Mouse (Mus musculus) heart, embryonic 11.5 days (tissue): ENCODE measurements at regions not wholly inside any gene's neighbourhood (a gene's known extent, or its start where the extent isn't known, plus 50 kb on each side); places are given as distances from the start of the nearest gene placed in this dataset.

ENCODE experiments used
- ATAC-seq: fragments of 200-750 bp; cut with Nextera tagmentation; replicated peaks from 2 replicates; pipeline ENCODE4 v1.8.0; 2017; ENCODE audit warnings: moderate library complexity; ENCODE audit not compliant: insufficient number of reproducible peaks, low FRiP score, low TSS enrichment
- H3K27ac ChIP-seq: fragments of 300-500 bp; sonication (generic); 2 replicates; pipeline ENCODE4 v1.5.1; 2014; ENCODE audit warnings: mild to moderate bottlenecking, low read depth, low read length
- H3K27me3 ChIP-seq: fragments of 300-500 bp; sonication (generic); 2 replicates; pipeline ENCODE4 v1.6.1; 2014; ENCODE audit warnings: mild to moderate bottlenecking, low read length, mixed read lengths; ENCODE audit not compliant: control insufficient read depth, insufficient read depth
- H3K36me3 ChIP-seq: fragments of 300-500 bp; sonication (generic); 2 replicates; pipeline ENCODE4 v1.6.1; 2014; ENCODE audit warnings: mild to moderate bottlenecking, low read length, moderate library complexity, mixed read lengths; ENCODE audit not compliant: control insufficient read depth, insufficient read depth
- H3K4me1 ChIP-seq: fragments of 300-500 bp; sonication (generic); 2 replicates; pipeline ENCODE4 v1.6.1; 2014; ENCODE audit warnings: low read length; ENCODE audit not compliant: control insufficient read depth, insufficient read depth
- H3K4me2 ChIP-seq: fragments of 300-500 bp; sonication (generic); 2 replicates; pipeline ENCODE4 v1.6.1; 2014; ENCODE audit warnings: mild to moderate bottlenecking, moderate library complexity
- H3K4me3 ChIP-seq: fragments of 300-500 bp; sonication (generic); 2 replicates; pipeline ENCODE4 v1.5.1; 2014; ENCODE audit warnings: low read depth, low read length
- H3K9ac ChIP-seq: fragments of 300-500 bp; sonication (generic); 2 replicates; pipeline ENCODE4 v1.6.1; 2014; ENCODE audit warnings: mild to moderate bottlenecking, low read depth, low read length, moderate library complexity
- H3K9me3 ChIP-seq: fragments of 300-500 bp; sonication (generic); replicated peaks from 2 replicates; pipeline ENCODE4 v1.6.1; 2016; ENCODE audit warnings: low read length; ENCODE audit not compliant: control insufficient read depth
- WGBS: fragments of 180-500 bp; shearing (Covaris S2); extraction: QIAGEN DNeasy Blood & Tissue Kit; methylation state at CpG from one replicate; pipeline ENCODE4 v1.1.7; 2014; ENCODE audit not compliant: insufficient replicate concordance; 5-methylcytosine and 5-hydroxymethylcytosine counted together

DNA sequence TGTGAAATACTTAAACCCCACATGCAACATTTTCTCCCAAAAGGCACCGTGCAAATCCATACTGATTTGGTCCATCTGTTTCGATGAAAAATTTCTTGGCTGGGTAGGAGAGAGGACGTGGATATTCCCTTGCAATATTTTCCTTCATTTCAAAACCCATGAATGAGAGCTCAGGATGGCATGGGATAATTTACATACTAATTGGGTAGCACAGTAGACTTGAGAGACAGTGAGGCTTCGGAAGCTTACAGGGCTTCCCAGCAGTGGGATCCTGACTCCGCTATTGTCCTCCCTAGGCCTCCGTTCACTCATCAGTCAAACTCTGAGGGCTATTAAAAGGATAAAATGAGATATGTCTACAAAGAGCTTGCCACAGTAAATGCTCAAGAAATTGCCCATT is 59.8 kb downstream of the Sox3 start:
- H3K9me3 ChIP-seq, result no peaks in the 10 kb centered on the region
- WGBS, result 82% methylated on average over 6 of the region's 6 CpGs
- H3K4me1 ChIP-seq, result no peaks in the 10 kb centered on the region
- ATAC-seq, result no peak
- H3K27ac ChIP-seq, result no peak overlapping the region
- H3K36me3 ChIP-seq, result no peaks in the 10 kb centered on the region
- H3K4me3 ChIP-seq, result no peak overlapping the region
- H3K27me3 ChIP-seq, result no peaks in the 10 kb centered on the region
- no peak overlapping the region for H3K9ac ChIP-seq
- H3K4me2 ChIP-seq, result no peak overlapping the region

GRCm38 (mm10) chrX:60831330-60832027 is 61.8 kb downstream of the Sox3 start:
- no peaks in the 10 kb centered on the region for H3K36me3 ChIP-seq
- no peaks in the 10 kb centered on the region for H3K9me3 ChIP-seq
- no peak overlapping the region for H3K9ac ChIP-seq
- no peak overlapping the region for H3K4me3 ChIP-seq
- ATAC-seq, result no peak
- H3K4me1 ChIP-seq, result no peaks in the 10 kb centered on the region
- H3K27ac ChIP-seq, result no peak overlapping the region
- 42% methylated on average over 20 of the region's 22 CpGs for WGBS
- no peak overlapping the region for H3K4me2 ChIP-seq
- H3K27me3 ChIP-seq, result no peaks in the 10 kb centered on the region

GRCm38 (mm10) chrX:60825181-60826080 is 67.8 kb downstream of the Sox3 start:
- Histone ChIP-seq H3K4me2 (no peak overlapping the region), H3K27ac (no peak overlapping the region), H3K9me3 (no peaks in the 10 kb centered on the region), H3K27me3 (no peaks in the 10 kb centered on the region), H3K4me3 (no peak overlapping the region), H3K4me1 (no peaks in the 10 kb centered on the region), H3K36me3 (no peaks in the 10 kb centered on the region), H3K9ac (no peak overlapping the region)
- 61% methylated on average over 9 of the region's 9 CpGs for WGBS
- no peak for ATAC-seq

DNA sequence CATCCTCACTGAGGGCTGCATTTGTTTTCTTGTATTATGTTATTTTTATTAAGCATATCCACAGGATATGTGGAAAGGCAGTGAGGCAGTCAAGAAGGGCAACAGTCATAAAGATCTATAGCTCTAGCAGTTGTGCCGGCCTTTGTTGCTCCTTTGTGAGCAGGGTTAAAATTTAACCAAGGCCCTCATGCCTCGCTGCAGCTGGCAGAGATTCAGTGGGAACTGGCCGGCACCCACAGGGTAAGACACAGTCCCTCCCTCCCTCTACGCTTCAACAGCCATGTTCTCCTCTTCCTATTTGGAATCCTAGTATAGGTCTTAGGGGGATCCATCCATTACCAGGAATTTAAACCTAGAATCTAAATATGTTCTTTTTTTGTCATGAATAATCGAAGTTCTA is 94.7 kb downstream of the Sox3 start:
- H3K4me3 ChIP-seq, result no peak overlapping the region
- no peaks in the 10 kb centered on the region for H3K9me3 ChIP-seq
- no peak overlapping the region for H3K9ac ChIP-seq
- no peak overlapping the region for H3K27ac ChIP-seq
- H3K36me3 ChIP-seq, result no peaks in the 10 kb centered on the region
- no peak for ATAC-seq
- no peaks in the 10 kb centered on the region for H3K27me3 ChIP-seq
- H3K4me2 ChIP-seq, result no peak overlapping the region
- WGBS, result 77% methylated on average over 5 of the region's 5 CpGs
- no peaks in the 10 kb centered on the region for H3K4me1 ChIP-seq

GRCm38 (mm10) chrX:60780766-60781165 is 112.5 kb downstream of the Sox3 start:
- H3K27ac ChIP-seq, result no peak overlapping the region
- H3K4me3 ChIP-seq, result no peak overlapping the region
- H3K9me3 ChIP-seq, result no peaks in the 10 kb centered on the region
- H3K36me3 ChIP-seq, result no peaks in the 10 kb centered on the region
- no peaks in the 10 kb centered on the region for H3K27me3 ChIP-seq
- H3K9ac ChIP-seq, result no peak overlapping the region
- H3K4me2 ChIP-seq, result no peak overlapping the region
- ATAC-seq, result no peak
- no peaks in the 10 kb centered on the region for H3K4me1 ChIP-seq
- WGBS, result 26% methylated on average over 5 of the region's 5 CpGs

- no peak overlapping the region for H3K4me2 ChIP-seq
- no peak overlapping the region for H3K9ac ChIP-seq
- 53% methylated on average over 2 of the region's 2 CpGs for WGBS
- H3K27ac ChIP-seq, result no peak overlapping the region
- no peak for ATAC-seq
- no peaks in the 10 kb centered on the region for H3K27me3 ChIP-seq
- H3K9me3 ChIP-seq, result no peaks in the 10 kb centered on the region
- no peak overlapping the region for H3K4me3 ChIP-seq
- no peaks in the 10 kb centered on the region for H3K4me1 ChIP-seq
- H3K36me3 ChIP-seq, result no peaks in the 10 kb centered on the region
These were observed 113.1 kb downstream of the Sox3 start for GRCm38 (mm10) chrX:60780161-60780560.

DNA sequence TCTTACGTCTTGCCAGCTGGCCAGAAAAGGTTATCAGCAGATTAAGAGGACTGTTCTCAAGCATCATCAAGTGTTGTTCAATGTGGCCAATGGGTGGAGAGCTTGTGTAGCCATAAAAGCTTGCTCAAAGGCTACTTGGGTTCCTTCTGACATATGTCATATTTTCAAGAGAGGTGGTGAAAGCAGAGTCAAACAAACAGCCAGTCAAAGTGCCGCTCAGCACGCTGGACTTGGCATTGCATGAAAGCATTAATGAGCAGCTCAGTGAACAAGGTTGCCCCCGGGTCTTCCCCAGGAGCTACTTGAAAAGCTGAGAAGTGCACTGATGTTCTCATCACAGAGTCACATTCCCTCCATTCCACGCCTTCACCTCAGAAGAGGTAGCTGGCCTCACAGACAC is 119.6 kb downstream of the Sox3 start:
- Histone ChIP-seq H3K9me3 (no peaks in the 10 kb centered on the region), H3K4me2 (no peak overlapping the region), H3K27ac (no peak overlapping the region), H3K27me3 (no peaks in the 10 kb centered on the region), H3K36me3 (no peaks in the 10 kb centered on the region), H3K4me1 (no peaks in the 10 kb centered on the region), H3K9ac (no peak overlapping the region), H3K4me3 (no peak overlapping the region)
- 42% methylated on average over 5 of the region's 5 CpGs for WGBS
- no peak; the same call in 1 of the 2 replicates for ATAC-seq

DNA sequence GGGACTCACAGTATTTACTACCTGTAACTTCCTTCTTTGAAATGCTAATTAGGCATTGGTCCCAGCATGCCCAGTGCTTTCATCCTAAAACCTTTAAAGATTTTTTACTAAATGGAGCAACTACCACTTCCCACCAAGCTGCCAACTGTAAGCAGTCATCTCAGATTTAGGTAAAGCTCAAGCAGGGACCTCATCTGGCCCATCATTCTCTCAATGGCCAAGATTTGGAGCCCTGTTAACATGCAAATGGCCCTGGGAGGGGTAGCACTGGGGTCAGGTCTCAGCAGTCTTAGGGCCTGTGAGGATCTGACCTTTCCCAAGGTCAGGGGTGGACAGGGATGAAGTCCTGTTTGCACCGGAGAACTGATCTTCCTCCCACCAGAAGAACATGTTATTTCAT is 120.8 kb downstream of the Sox3 start:
- Histone ChIP-seq H3K27ac (no peak overlapping the region), H3K4me1 (no peaks in the 10 kb centered on the region), H3K4me2 (no peak overlapping the region), H3K9me3 (no peaks in the 10 kb centered on the region), H3K4me3 (no peak overlapping the region), H3K9ac (no peak overlapping the region), H3K36me3 (no peaks in the 10 kb centered on the region), H3K27me3 (no peaks in the 10 kb centered on the region)
- ATAC-seq, result no peak
- 45% methylated on average over 1 of the region's 1 CpGs for WGBS
